Mouse (Mus musculus): Measurements from ENCODE around the gene Csnk1e. TPM values are rescaled to one million over a fixed set of nuclear protein-coding genes. Genes with fewer than 3 reads are reported as not detected.

The Csnk1e gene
- polyA plus RNA-seq (2015; fragmentation: Nextera tagmentation; extraction: Ambion mirVana) = 193 and 218 TPM in 2 replicates

DNA sequence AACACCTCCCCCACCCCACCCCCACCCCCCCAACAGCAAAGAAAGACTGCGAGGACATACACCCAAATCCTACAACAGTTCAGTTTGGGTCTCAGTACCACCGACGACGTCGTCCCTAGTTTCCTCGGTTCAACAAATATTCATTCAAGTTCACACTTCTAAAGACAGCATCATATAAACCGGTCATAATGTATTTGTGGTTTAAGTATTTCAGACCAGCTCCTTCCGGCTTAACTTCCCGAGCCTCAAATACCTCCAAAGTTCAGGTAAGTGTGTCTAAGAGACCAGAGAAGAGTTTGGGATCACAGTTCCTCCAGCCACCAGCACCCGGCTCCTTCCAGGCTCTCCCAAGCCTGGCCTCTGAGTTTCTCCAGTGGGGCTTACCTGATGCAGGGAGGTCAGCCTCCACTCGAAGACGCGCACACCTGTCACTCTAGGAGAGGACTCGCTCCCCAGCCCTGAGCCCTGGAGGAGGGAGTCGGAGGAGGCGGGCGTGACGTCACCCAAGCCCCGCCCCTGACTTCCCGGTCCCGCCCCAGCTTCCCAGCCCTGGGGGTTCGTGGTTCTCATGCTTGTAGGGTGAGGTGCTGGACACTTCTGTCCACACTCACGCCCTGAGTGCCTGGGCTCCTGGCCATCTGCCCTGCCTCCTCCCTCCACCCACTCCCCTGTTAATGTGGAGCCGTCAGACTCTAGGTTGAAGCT is at the start of gene Csnk1e:
TSS of gene Csnk1e (minus strand) at position 461 of the 705 bp plus-strand sequence.
- no peak within 1 kb of the TSS for H3K27ac ChIP-seq (ENCODE audit: low read length)
- no peaks in the 10 kb centered on the region for H3K36me3 ChIP-seq (ENCODE audit: control insufficient read depth, insufficient read depth, low read length)
- H3K9me3 ChIP-seq (replicated peaks; ENCODE audit: control insufficient read depth, low read length, poor library complexity, severe bottlenecking) = no peaks in the 10 kb centered on the region
- peak within 1 kb of the TSS; percentile 60 for H3K4me2 ChIP-seq (ENCODE audit: low read length)
- ATAC-seq = 0 out of 2 replicates have a peak, but pooled peaks have one; percentile 39
- H3K9ac ChIP-seq (ENCODE audit: low read depth, low read length) = peak within 1 kb of the TSS; percentile 22
- H3K4me3 ChIP-seq (ENCODE audit: low read depth, low read length) = peak within 1 kb of the TSS; percentile 34
- H3K4me1 ChIP-seq (ENCODE audit: control insufficient read depth, insufficient read depth, low read length) = peaks cover 10% of the 10 kb centered on the region
- H3K27me3 ChIP-seq (ENCODE audit: control insufficient read depth, insufficient read depth, low read depth, low read length) = peaks cover 3% of the 10 kb centered on the region; the same call in 1 of the 2 replicates
- WGBS = 3% methylated on average over 22 of the region's 24 CpGs

DNA sequence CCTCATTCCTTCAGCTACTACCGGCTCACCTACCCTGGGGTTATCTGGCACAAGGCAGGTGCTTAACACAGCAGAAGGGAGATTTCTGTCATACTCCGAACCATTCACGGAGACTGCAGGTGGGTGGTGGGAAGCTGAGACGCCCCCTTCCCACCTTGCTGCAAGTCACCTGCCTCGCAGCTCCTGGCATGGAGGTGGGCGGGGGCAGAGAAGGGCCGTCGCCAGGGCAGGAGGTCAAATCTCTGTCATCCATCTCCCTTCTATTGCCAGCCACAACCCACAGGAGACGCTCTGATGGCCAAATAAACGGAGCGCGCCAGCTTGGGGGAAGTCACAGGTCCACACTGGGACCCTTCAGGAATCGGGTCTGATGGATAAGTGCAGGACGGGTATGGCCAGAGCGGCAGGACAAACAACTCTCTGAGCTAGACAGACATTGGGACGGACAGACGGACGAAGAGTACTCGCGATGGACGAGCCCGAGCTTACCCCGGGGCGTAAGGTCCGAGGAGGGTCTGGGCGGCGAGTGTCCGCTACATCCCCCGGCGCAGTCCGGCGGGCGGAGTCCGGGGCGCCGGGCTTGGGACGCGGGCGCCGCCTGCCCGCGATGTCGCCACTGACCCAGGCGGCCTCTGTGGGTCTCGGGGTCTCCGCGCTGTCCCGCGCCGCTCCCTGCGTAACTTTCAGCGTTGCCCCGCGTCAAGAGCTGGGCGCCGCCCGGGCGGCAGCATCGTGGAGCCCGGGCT is 49.5 kb upstream of the Csnk1e start, which contains the start of gene Kcnj4:
TSS of gene Kcnj4 (minus strand) at position 535 of the 746 bp plus-strand sequence.
- Histone ChIP-seq H3K27ac (ENCODE audit: low read length) (no peak within 1 kb of the TSS), H3K36me3 (ENCODE audit: control insufficient read depth, insufficient read depth, low read length) (no peaks in the 10 kb centered on the region), H3K27me3 (ENCODE audit: control insufficient read depth, insufficient read depth, low read depth, low read length) (peaks cover 51% of the 10 kb centered on the region), H3K9me3 (replicated peaks; ENCODE audit: control insufficient read depth, low read length, poor library complexity, severe bottlenecking) (no peaks in the 10 kb centered on the region), H3K4me1 (ENCODE audit: control insufficient read depth, insufficient read depth, low read length) (peaks cover 20% of the 10 kb centered on the region), H3K4me2 (ENCODE audit: low read length) (peak within 1 kb of the TSS; percentile 99), H3K9ac (ENCODE audit: low read depth, low read length) (peak within 1 kb of the TSS; percentile 65), H3K4me3 (ENCODE audit: low read depth, low read length) (peak within 1 kb of the TSS; percentile 58)
- ATAC-seq = no peak
- under 1% methylated on average over 54 of the region's 60 CpGs for WGBS

DNA sequence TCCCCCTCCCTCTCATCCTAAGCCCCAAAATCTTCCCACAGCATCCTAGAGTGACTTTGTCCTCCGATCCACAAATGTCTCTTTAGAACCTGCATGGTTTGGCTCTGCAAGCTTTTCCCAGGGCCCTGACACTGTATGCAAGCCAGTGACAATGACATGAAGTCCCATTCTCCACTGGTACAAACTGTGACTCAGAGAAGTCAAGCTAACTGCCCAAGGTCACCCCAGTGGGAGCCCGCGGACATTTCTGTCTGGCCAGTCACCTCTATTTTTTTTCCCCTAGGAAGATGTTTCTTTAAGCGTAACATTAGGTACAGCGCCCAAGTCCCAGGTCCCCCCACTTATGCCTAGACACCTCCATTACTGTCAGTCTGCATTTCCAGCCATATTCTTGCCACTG is 48.1 kb upstream of the Csnk1e start:
- H3K27me3 ChIP-seq (ENCODE audit: control insufficient read depth, insufficient read depth, low read depth, low read length) = peaks cover 50% of the 10 kb centered on the region
- H3K9me3 ChIP-seq (replicated peaks; ENCODE audit: control insufficient read depth, low read length, poor library complexity, severe bottlenecking) = no peaks in the 10 kb centered on the region
- WGBS = 62% methylated on average over 5 of the region's 5 CpGs
- no peak overlapping the region for H3K9ac ChIP-seq (ENCODE audit: low read depth, low read length)
- no peak overlapping the region for H3K27ac ChIP-seq (ENCODE audit: low read length)
- H3K36me3 ChIP-seq (ENCODE audit: control insufficient read depth, insufficient read depth, low read length) = no peaks in the 10 kb centered on the region
- no peak overlapping the region for H3K4me2 ChIP-seq (ENCODE audit: low read length)
- peaks cover 20% of the 10 kb centered on the region for H3K4me1 ChIP-seq (ENCODE audit: control insufficient read depth, insufficient read depth, low read length)
- no peak overlapping the region for H3K4me3 ChIP-seq (ENCODE audit: low read depth, low read length)
- no peak for ATAC-seq

DNA sequence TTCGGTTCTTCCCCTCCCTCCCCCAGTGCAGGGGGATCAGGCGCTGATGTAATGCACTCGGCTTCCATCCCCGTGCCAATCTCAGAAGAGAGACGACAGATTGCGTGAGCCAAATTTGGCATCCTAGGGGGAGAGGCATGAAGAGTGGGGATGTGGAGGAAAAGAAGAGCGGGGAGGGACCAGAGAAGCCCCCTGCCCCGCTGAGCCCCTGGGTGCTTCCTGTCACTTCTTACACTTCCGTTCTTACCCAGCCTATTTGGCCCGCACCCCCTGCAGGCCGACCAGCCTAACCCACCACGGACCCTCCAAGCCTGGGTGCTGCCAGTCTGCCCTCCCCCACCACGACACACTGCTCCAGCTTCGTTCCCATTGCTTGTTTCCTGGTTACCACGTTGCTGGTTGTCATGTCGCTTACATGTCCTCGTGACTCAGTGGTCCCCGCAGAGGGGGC is 47.5 kb upstream of the Csnk1e start:
- ATAC-seq = no peak
- H3K4me3 ChIP-seq (ENCODE audit: low read depth, low read length) = no peak overlapping the region

DNA sequence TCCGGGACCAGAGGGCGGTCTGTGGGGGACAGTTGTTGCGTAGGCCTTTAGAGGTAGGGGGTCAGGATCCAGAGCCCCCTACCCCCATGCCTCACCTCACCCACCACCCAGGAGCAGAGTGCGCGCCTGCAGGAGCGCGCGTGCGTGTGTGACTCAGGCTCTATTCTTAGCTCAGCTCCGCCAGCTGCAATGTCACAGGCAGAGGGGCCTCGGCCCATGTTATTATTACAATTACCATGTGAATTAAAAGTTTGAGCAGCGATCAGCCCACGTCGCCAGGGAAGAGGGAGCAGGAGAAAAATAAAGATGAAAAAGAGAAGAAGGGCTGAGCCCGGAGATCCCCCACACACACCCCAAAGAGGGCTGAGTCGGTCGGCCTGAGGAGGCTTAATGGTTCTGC is 44.7 kb upstream of the Csnk1e start:
- no peaks in the 10 kb centered on the region for H3K36me3 ChIP-seq (ENCODE audit: control insufficient read depth, insufficient read depth, low read length)
- ATAC-seq = no peak
- no peak overlapping the region for H3K9ac ChIP-seq (ENCODE audit: low read depth, low read length)
- no peaks in the 10 kb centered on the region for H3K9me3 ChIP-seq (replicated peaks; ENCODE audit: control insufficient read depth, low read length, poor library complexity, severe bottlenecking)
- no peak overlapping the region for H3K4me2 ChIP-seq (ENCODE audit: low read length)
- H3K27ac ChIP-seq (ENCODE audit: low read length) = no peak overlapping the region
- H3K4me3 ChIP-seq (ENCODE audit: low read depth, low read length) = no peak overlapping the region
- peaks cover 5% of the 10 kb centered on the region; the same call in 1 of the 2 replicates for H3K4me1 ChIP-seq (ENCODE audit: control insufficient read depth, insufficient read depth, low read length)
- 65% methylated on average over 17 of the region's 17 CpGs for WGBS
- H3K27me3 ChIP-seq (ENCODE audit: control insufficient read depth, insufficient read depth, low read depth, low read length) = peaks cover 34% of the 10 kb centered on the region

More for the DNA sequence above, 47.5 kb upstream of the Csnk1e start:
- Histone ChIP-seq H3K4me2 (ENCODE audit: low read length) (no peak overlapping the region), H3K27me3 (ENCODE audit: control insufficient read depth, insufficient read depth, low read depth, low read length) (peaks cover 47% of the 10 kb centered on the region), H3K9me3 (replicated peaks; ENCODE audit: control insufficient read depth, low read length, poor library complexity, severe bottlenecking) (no peaks in the 10 kb centered on the region), H3K36me3 (ENCODE audit: control insufficient read depth, insufficient read depth, low read length) (no peaks in the 10 kb centered on the region), H3K9ac (ENCODE audit: low read depth, low read length) (no peak overlapping the region), H3K4me1 (ENCODE audit: control insufficient read depth, insufficient read depth, low read length) (peaks cover 20% of the 10 kb centered on the region), H3K27ac (ENCODE audit: low read length) (no peak overlapping the region)
- 21% methylated on average over 13 of the region's 18 CpGs for WGBS

DNA sequence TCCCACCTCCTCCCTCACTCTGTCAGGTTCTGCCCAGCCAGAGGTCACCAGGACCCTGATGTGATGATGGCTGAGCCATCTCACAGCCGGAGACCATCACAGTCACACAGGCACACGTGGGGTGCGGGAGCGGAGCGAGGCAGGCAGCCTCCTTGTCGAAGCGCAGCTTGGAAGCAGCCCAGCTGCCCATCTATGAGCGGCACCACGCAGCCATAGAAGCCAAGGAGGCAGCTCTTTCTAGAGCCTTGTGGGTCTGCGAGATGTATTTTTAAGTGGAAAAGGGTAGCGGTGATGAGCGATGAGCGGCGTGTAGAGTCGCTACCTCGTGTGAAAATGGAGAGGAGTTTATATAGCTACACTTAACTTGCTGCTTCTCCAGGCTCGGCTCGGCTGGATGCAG is 38.2 kb upstream of the Csnk1e start:
- H3K4me1 ChIP-seq (ENCODE audit: control insufficient read depth, insufficient read depth, low read length) = no peaks in the 10 kb centered on the region
- no peak overlapping the region for H3K9ac ChIP-seq (ENCODE audit: low read depth, low read length)
- H3K9me3 ChIP-seq (replicated peaks; ENCODE audit: control insufficient read depth, low read length, poor library complexity, severe bottlenecking) = no peaks in the 10 kb centered on the region
- WGBS = 46% methylated on average over 18 of the region's 18 CpGs
- H3K27ac ChIP-seq (ENCODE audit: low read length) = no peak overlapping the region
- no peak overlapping the region for H3K4me3 ChIP-seq (ENCODE audit: low read depth, low read length)
- H3K36me3 ChIP-seq (ENCODE audit: control insufficient read depth, insufficient read depth, low read length) = no peaks in the 10 kb centered on the region
- no peak for ATAC-seq
- H3K27me3 ChIP-seq (ENCODE audit: control insufficient read depth, insufficient read depth, low read depth, low read length) = peaks cover 3% of the 10 kb centered on the region; the same call in 1 of the 2 replicates
- H3K4me2 ChIP-seq (ENCODE audit: low read length) = peak overlapping the region; percentile 0; the same call in 1 of the 2 replicates

DNA sequence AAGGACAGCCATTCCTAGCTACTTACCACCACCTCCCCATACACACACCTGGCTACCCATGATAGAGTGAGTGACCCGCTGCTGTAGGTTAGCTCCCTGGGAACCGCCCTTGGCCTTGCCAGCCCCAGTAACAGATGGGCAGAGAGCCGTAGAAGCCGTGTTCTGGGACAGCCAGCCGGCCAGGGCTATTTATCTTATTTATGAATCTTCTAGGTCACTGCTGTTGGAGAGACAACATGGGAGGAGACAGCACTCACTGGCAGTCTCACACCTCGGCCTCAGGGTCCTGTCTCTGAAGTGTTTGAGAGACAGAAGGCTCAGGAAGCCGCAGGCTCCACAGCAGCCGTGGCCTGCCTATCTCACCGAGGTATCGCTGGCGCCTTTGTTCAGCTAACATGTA is 34.1 kb upstream of the Csnk1e start:
- H3K4me1 ChIP-seq (ENCODE audit: control insufficient read depth, insufficient read depth, low read length) = no peaks in the 10 kb centered on the region
- H3K9me3 ChIP-seq (replicated peaks; ENCODE audit: control insufficient read depth, low read length, poor library complexity, severe bottlenecking) = no peaks in the 10 kb centered on the region
- H3K27me3 ChIP-seq (ENCODE audit: control insufficient read depth, insufficient read depth, low read depth, low read length) = peaks cover 3% of the 10 kb centered on the region; the same call in 1 of the 2 replicates
- H3K4me3 ChIP-seq (ENCODE audit: low read depth, low read length) = no peak overlapping the region
- H3K27ac ChIP-seq (ENCODE audit: low read length) = no peak overlapping the region
- no peak overlapping the region for H3K9ac ChIP-seq (ENCODE audit: low read depth, low read length)
- ATAC-seq = no peak
- no peaks in the 10 kb centered on the region for H3K36me3 ChIP-seq (ENCODE audit: control insufficient read depth, insufficient read depth, low read length)
- WGBS = 66% methylated on average over 11 of the region's 11 CpGs
- H3K4me2 ChIP-seq (ENCODE audit: low read length) = no peak overlapping the region

DNA sequence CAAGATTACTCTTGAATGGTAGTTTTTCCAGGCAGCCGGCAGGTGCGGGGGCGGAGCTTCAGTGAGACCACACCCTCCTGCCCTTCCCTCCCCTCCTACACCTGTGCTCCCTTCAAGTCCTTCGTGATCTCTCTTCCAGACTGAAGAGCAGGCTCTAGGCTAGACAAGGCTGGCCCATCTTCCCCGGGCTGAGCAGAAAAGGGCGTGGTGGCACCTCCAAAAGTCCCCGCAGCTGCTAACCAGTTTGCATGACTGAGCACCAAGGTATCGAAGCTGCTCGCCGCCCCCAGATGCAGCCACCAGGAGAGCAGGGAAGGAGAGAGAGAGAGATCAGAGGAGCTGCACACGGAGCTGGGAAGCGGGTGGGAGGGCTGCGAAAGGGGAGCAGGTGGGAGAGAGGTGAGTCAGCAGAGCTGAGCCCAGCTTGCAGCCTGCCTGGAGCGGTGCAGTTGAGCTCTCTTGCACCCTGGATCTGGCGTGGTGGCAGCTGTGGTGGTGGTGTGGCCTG is 25.9 kb upstream of the Csnk1e start:
- WGBS = 18% methylated on average over 15 of the region's 15 CpGs
- no peaks in the 10 kb centered on the region for H3K27me3 ChIP-seq (ENCODE audit: control insufficient read depth, insufficient read depth, low read depth, low read length)
- H3K36me3 ChIP-seq (ENCODE audit: control insufficient read depth, insufficient read depth, low read length) = no peaks in the 10 kb centered on the region
- ATAC-seq = no peak
- no peak overlapping the region for H3K4me3 ChIP-seq (ENCODE audit: low read depth, low read length)
- H3K4me2 ChIP-seq (ENCODE audit: low read length) = no peak overlapping the region
- H3K9ac ChIP-seq (ENCODE audit: low read depth, low read length) = no peak overlapping the region
- no peak overlapping the region for H3K27ac ChIP-seq (ENCODE audit: low read length)
- H3K9me3 ChIP-seq (replicated peaks; ENCODE audit: control insufficient read depth, low read length, poor library complexity, severe bottlenecking) = no peaks in the 10 kb centered on the region
- H3K4me1 ChIP-seq (ENCODE audit: control insufficient read depth, insufficient read depth, low read length) = no peaks in the 10 kb centered on the region
